Mouse (Mus musculus) midbrain, embryonic 16.5 days (tissue): Measurements from ENCODE around the gene Pak6. TPM values are rescaled to one million over a fixed set of nuclear protein-coding genes. Genes with fewer than 3 reads are reported as not detected.

Experiments used
- ATAC-seq: fragments of 200-750 bp; cut with Nextera tagmentation; 2 replicates; pipeline ENCODE4 v1.8.0; 2017; ENCODE audit warnings: moderate TSS enrichment
- H3K27ac ChIP-seq: fragments of 300-500 bp; sonication (generic); 2 replicates; pipeline ENCODE4 v1.5.1; 2014; ENCODE audit warnings: mild to moderate bottlenecking, low read length, mixed read lengths
- H3K27me3 ChIP-seq: fragments of 300-500 bp; sonication (generic); 2 replicates; pipeline ENCODE4 v1.6.1; 2014; ENCODE audit warnings: low read depth, low read length, mixed read lengths; ENCODE audit not compliant: control insufficient read depth, insufficient read depth
- H3K36me3 ChIP-seq: fragments of 300-500 bp; sonication (generic); 2 replicates; pipeline ENCODE4 v1.6.1; 2014; ENCODE audit warnings: mild to moderate bottlenecking, low read length, moderate library complexity, mixed read lengths; ENCODE audit not compliant: control insufficient read depth, insufficient read depth
- H3K4me1 ChIP-seq: fragments of 300-500 bp; sonication (generic); 2 replicates; pipeline ENCODE4 v1.6.1; 2014; ENCODE audit warnings: mild to moderate bottlenecking, low read length, mixed read lengths; ENCODE audit not compliant: control insufficient read depth, insufficient read depth
- H3K4me2 ChIP-seq: fragments of 300-500 bp; sonication (generic); 2 replicates; pipeline ENCODE4 v1.6.1; 2014; ENCODE audit warnings: mild to moderate bottlenecking, low read length, mixed read lengths
- H3K4me3 ChIP-seq: fragments of 300-500 bp; sonication (generic); 2 replicates; pipeline ENCODE4 v1.5.1; 2014; ENCODE audit warnings: low read depth, mild to moderate bottlenecking, low read length, moderate library complexity, mixed read lengths
- H3K9ac ChIP-seq: fragments of 300-500 bp; sonication (generic); 2 replicates; pipeline ENCODE4 v1.6.1; 2014; ENCODE audit warnings: low read depth, low read length, mixed read lengths
- H3K9me3 ChIP-seq: fragments of 300-500 bp; sonication (generic); replicated peaks from 2 replicates; pipeline ENCODE4 v1.6.1; 2014; ENCODE audit warnings: mild to moderate bottlenecking, low read length, mixed read lengths; ENCODE audit not compliant: control insufficient read depth, poor library complexity, severe bottlenecking
- WGBS: fragments of 180-500 bp; shearing (Covaris S2); extraction: QIAGEN DNeasy Blood & Tissue Kit; methylation state at CpG from one replicate; pipeline ENCODE4 v1.1.7; 2014; 5-methylcytosine and 5-hydroxymethylcytosine counted together
- polyA plus RNA-seq: library from polyadenylated mRNA; unstranded; fragments of >200 nt; fragmentation: Nextera tagmentation; extraction: Ambion mirVana; gene quantifications from 2 replicates; pipeline ENCODE4 v1.2.1, GENCODE M21; 2015

Pak6 gene
- polyA plus RNA-seq, 1 experiment from 2014 or later: 65.5 TPM

DNA sequence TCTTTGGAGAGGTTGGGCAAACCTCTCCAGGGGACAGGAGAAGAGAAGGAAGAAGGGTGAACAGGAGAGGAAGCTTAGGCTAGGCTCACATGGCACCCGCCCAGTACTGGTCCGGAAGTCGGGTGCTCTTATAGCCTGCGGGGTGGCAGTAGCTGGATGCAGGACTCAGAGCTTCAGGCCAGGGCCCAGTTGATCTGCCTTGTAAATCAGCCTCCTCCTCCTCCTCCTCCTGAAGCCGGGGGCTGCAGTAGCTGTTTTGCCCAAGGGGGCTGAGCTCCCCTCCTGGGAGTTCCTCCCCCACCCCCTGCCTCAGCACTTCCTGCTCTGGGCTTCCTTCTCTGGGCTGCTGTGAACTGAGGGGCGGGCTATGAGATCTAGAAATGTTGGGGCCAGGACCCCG lies 65.2 kb downstream of the Pak6 start, which contains the start of gene Plcb2:
Gene Plcb2 (minus strand): TSS at position 102 of the 400 bp plus-strand sequence.
- Histone ChIP-seq H3K9me3 (no peaks in the 10 kb centered on the region), H3K27me3 (0 out of 2 replicates have a peak, but pooled peaks cover 2% of the 10 kb centered on the region), H3K4me3 (no peak within 1 kb of the TSS), H3K36me3 (no peaks in the 10 kb centered on the region), H3K9ac (no peak within 1 kb of the TSS), H3K27ac (no peak within 1 kb of the TSS), H3K4me2 (no peak within 1 kb of the TSS), H3K4me1 (no peaks in the 10 kb centered on the region)
- ATAC-seq: no peak
- WGBS: 24% methylated on average over 7 of the region's 7 CpGs

DNA sequence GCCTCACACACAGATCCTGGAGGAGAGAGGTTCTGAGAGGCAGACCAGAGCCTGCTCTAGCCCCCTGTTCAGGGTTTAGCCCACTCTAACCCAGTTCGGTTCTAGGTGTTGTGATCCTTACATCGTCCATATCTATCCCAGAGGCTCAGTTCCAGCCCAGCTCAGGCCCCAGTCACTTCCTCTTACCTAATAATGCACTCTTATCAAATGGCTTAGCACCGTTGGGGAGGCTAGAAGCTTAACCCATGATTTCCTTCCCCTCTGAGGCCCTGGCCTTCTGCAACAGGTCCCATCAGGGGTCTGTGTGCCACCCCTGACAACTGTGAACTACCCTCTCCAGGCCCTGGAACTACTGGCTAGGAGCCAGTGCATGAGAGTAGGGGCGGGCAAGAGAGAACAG lies 66.1 kb downstream of the Pak6 start:
- no peak overlapping the region for H3K4me2 ChIP-seq
- no peaks in the 10 kb centered on the region for H3K4me1 ChIP-seq
- no peak overlapping the region for H3K4me3 ChIP-seq
- H3K36me3 ChIP-seq: no peaks in the 10 kb centered on the region
- no peak overlapping the region for H3K27ac ChIP-seq
- H3K9me3 ChIP-seq: no peaks in the 10 kb centered on the region
- no peak overlapping the region for H3K9ac ChIP-seq
- ATAC-seq: no peak
- H3K27me3 ChIP-seq: 0 out of 2 replicates have a peak, but pooled peaks cover 2% of the 10 kb centered on the region
- WGBS: 54% methylated on average over 4 of the region's 4 CpGs

DNA sequence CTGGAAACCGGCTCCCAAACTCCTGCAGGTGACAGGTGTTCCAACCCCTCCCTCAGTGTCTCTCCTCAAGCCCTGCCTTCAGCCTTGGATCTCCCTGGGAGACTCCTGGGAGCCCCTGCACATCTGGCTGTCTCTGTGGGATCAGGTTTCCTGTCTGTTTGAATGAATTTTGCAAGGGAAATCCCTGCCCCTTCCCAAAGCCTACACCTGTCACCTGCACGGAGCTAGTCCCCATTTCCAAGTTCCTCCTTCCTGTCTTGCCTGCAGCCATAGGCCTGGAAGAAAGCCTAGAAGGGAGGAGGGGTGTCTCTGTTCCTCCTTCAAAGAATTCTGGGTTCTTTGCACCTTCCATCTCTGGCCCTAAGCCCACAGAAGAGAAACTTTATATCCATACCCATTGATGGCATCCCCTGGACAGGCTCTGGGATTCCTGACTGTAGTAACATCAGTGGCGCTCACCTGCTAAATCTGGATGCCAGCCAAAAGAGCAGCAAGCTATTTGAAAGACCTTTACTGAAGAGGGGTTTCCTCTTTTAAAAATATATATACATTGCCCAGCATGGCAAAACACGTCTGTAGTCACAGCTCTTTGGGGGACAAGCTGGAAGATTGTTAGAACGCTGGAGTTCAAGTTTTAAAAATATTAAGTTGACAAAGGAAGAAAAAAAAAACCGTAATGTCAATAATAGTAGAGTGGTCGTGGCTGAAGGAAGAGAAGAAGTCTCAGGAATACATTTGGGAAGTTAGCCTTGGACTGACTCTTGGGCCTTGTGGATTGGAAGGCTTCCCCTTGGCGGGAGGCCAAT lies 66.9 kb downstream of the Pak6 start:
- WGBS: 31% methylated on average over 8 of the region's 8 CpGs
- peaks cover 2% of the 10 kb centered on the region; the same call in 1 of the 2 replicates for H3K27me3 ChIP-seq
- no peaks in the 10 kb centered on the region for H3K36me3 ChIP-seq
- H3K9ac ChIP-seq: no peak overlapping the region
- H3K27ac ChIP-seq: no peak overlapping the region
- no peak for ATAC-seq
- H3K4me2 ChIP-seq: no peak overlapping the region
- no peaks in the 10 kb centered on the region for H3K4me1 ChIP-seq
- no peaks in the 10 kb centered on the region for H3K9me3 ChIP-seq
- no peak overlapping the region for H3K4me3 ChIP-seq

DNA sequence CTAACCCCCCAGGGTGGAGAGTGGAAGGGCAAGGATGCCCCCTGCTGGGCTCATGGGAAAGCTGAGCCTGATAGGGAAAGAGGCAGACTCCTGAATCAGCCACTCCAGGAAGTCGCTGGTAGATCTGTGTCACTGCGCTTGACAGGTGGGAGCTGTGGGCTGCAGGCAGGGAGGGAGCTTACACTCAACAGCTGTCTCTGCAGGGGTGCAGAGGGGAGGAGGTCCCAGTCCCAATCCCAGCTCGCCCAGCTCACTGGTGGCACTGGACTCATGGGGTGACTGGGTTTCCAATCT lies 67.5 kb downstream of the Pak6 start:
- peaks cover 2% of the 10 kb centered on the region; the same call in 1 of the 2 replicates for H3K27me3 ChIP-seq
- no peaks in the 10 kb centered on the region for H3K4me1 ChIP-seq
- H3K27ac ChIP-seq: no peak overlapping the region
- H3K9ac ChIP-seq: no peak overlapping the region
- no peak for ATAC-seq
- H3K9me3 ChIP-seq: no peaks in the 10 kb centered on the region
- no peaks in the 10 kb centered on the region for H3K36me3 ChIP-seq
- 4% methylated on average over 3 of the region's 3 CpGs for WGBS
- H3K4me2 ChIP-seq: no peak overlapping the region
- no peak overlapping the region for H3K4me3 ChIP-seq

DNA sequence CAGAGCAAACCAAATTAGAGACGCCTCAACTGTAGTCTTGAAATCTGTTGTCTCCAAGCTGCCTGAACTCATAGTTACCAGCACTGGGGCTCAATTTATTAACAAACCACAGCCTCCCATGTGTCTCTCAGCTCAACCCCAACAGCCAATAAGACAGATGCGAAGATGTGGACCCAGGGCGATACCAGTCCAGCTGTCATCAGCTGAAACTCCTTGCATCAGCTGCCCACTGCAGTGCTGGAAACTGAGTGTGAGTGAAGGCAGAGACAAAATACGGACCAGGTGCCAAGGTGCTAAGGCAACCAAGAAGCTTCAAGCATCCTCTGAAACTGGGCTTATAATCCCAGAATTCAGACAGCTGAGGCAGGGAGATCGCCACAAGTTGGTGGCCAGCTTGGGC lies 68.9 kb downstream of the Pak6 start:
- Histone ChIP-seq H3K4me2 (no peak overlapping the region), H3K27ac (no peak overlapping the region), H3K4me3 (no peak overlapping the region), H3K36me3 (no peaks in the 10 kb centered on the region), H3K4me1 (no peaks in the 10 kb centered on the region), H3K27me3 (peaks cover 2% of the 10 kb centered on the region; the same call in 1 of the 2 replicates), H3K9me3 (no peaks in the 10 kb centered on the region), H3K9ac (no peak overlapping the region)
- no peak for ATAC-seq
- 83% methylated on average over 5 of the region's 5 CpGs for WGBS

DNA sequence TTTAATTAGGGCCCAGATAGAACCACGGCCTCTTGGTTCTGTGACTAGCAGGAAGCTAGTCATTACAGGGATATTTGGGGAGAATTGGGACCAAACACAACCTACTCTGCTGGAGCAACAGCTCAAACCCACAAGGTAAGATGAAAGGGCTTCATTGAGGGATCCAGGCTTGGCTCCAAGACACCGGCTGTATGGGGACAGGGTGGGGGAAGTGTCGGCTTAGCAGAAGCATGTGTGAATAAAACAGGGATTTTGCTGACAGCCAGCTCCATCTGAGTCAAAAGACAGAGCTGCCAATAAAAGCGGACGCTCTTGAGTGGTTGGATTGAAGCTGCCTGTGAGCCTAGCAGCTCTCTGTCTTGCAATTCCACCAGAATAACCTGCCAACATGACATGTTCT lies 70.2 kb downstream of the Pak6 start:
- Histone ChIP-seq H3K4me1 (no peaks in the 10 kb centered on the region), H3K4me3 (no peak overlapping the region), H3K27ac (no peak overlapping the region), H3K27me3 (peaks cover 2% of the 10 kb centered on the region; the same call in 1 of the 2 replicates), H3K9me3 (no peaks in the 10 kb centered on the region), H3K4me2 (no peak overlapping the region), H3K36me3 (no peaks in the 10 kb centered on the region), H3K9ac (no peak overlapping the region)
- 39% methylated on average over 5 of the region's 5 CpGs for WGBS
- no peak for ATAC-seq

DNA sequence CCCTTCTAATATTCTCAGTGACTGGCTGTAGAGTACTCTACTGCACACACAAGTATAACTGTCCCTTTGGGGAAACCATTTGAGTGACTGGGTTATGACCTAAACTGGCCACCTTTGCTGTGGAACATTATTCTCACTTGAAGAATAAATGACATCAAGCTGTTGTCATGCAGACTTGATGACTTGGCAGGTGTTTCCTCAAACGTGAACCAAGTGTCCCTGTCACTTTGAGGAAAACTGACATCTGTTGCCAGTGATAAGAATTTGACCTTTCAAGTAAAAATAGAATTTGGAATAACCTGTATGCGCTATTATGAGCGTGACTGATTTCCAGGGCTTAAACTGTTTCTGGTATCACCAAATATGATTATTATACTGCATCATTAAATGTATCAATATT lies 77.2 kb downstream of the Pak6 start:
- WGBS: 71% methylated on average over 3 of the region's 3 CpGs
- Histone ChIP-seq H3K36me3 (no peaks in the 10 kb centered on the region), H3K9me3 (no peaks in the 10 kb centered on the region), H3K27ac (no peak overlapping the region), H3K27me3 (peaks cover 4% of the 10 kb centered on the region; the same call in 1 of the 2 replicates), H3K4me3 (no peak overlapping the region), H3K4me2 (no peak overlapping the region), H3K9ac (no peak overlapping the region), H3K4me1 (peaks cover 8% of the 10 kb centered on the region)
- no peak for ATAC-seq

DNA sequence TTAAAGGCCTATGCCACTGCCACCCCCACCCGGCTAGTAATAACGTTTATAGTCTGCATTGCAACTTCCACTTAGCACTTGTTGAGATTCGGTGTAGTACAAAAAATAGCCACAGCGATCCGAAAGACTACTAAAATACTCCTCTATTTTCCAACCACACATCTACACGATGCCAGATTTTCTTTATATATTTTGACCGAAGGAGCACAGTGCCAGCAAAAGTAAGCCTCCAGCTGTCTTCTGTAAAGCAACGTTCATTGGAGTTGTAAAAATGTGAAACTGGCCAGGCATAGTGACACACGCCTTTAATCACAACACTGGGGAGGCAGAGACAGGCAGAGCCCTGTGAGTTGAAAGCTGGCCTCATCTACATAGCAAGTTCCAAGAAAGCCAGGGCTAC lies 78.1 kb downstream of the Pak6 start:
- ATAC-seq: no peak
- Histone ChIP-seq H3K4me3 (no peak overlapping the region), H3K27ac (no peak overlapping the region), H3K27me3 (peaks cover 4% of the 10 kb centered on the region; the same call in 1 of the 2 replicates), H3K36me3 (no peaks in the 10 kb centered on the region), H3K9ac (no peak overlapping the region), H3K4me1 (peaks cover 8% of the 10 kb centered on the region), H3K4me2 (no peak overlapping the region), H3K9me3 (no peaks in the 10 kb centered on the region)
- 72% methylated on average over 9 of the region's 9 CpGs for WGBS

DNA sequence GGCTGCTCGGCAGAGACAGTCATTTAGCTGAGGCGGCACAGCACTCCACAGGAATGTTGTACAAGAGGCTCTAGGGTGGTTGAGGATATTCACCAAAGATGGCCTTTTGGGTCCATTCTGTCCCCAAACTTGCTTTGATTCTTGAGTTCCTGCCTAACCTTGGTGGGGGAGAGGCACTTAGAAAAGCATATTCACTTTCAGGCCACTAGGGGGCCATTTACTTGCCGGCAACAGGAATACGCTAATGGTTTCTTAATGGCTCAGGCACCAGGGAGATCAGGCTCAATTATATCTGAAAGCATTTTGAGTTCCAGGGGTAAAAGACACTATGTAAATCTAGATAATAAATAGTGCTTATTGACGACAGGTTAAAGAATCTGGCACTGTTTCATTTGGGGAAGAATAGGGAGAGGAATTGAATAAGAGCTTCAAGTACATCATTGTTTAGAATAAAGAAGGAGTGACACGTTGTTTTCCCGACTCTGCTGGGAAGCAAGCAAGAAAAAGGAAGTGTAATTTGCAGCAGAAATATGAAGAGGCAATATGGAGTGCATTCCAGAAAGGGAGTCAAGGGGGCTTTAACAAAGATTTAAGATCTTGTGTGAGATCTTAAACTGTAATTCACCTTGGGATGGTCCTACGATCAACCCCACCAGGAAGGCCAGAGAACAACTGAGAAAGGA lies 80.3 kb downstream of the Pak6 start:
- no peak overlapping the region for H3K9ac ChIP-seq
- no peak for ATAC-seq
- 26% methylated on average over 8 of the region's 8 CpGs for WGBS
- H3K27me3 ChIP-seq: peaks cover 4% of the 10 kb centered on the region; the same call in 1 of the 2 replicates
- H3K9me3 ChIP-seq: no peaks in the 10 kb centered on the region
- no peak overlapping the region for H3K27ac ChIP-seq
- peaks cover 20% of the 10 kb centered on the region for H3K4me1 ChIP-seq
- no peak overlapping the region for H3K4me2 ChIP-seq
- no peaks in the 10 kb centered on the region for H3K36me3 ChIP-seq
- no peak overlapping the region for H3K4me3 ChIP-seq
